Mouse (Mus musculus): ENCODE measurements around the gene Sumo2.
"Not testable (repeated sequence)": the region's sequence is repeated elsewhere in the genome, so short reads cannot be mapped to it uniquely, and the experiment has no call there.

The Sumo2 gene

DNA sequence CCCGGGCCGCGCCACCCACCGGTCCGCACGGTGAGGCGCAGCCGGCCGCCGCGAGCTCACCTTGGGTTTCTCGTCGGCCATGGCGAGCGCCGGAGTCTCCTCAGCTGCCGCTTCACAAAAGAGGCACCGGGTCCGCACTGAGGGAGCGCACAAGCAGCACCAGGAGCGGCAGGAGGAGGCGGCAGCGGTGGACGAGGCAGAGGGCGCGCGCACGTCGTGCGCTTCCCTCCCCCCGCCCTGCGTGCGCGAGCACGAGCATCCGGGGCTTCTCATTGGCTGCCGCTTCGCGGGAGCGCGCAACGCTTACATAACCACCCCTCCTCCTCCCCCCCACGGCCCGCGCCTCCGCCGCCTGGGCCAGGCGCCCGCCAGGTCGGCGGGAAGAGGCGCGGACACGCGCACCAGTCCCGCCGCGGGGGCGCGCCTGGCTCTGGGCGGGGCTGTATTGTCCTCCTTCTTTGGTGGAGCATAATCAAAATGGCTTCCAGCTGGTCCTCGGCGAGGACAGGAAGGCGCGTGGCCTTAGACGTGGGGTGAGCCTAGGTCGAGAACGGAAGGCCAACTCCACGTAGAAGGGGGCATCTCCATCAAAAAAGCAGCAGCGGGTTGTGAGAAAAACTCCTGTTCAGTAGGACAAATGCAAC lies at the start of gene Sumo2:
Sumo2 (minus strand) TSS at position 239 of the 644 bp plus-strand sequence.
- peak; percentile 99 for DNase-seq (ENCODE audit: extremely low spot score)

DNA sequence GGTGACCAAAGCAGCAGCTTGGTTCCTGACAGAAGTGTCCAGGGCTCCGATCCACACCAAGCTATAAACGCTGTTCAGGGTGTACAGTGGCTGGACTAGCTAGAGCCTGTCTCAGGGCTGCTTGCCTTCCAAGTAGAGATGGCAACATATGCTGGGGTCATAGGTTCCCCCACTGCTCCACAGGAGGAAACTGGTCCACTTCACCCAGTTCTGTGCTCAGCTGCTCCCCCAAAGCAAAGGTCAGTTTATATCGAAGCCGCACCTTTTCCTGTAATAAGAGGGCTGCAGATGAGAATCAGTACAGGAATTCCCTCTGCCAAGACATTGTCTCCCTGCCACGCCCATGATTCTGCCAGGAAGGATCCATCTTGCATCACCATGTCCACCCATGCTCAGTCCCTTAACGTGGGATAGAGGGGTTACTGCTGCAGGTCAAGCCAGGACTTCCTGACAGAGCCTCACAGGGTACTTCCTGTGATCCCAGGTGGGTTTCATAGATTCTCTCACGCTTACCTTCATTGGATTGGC lies 49.6 kb upstream of the Sumo2 start:
- no peak for DNase-seq (ENCODE audit: extremely low spot score)

DNA sequence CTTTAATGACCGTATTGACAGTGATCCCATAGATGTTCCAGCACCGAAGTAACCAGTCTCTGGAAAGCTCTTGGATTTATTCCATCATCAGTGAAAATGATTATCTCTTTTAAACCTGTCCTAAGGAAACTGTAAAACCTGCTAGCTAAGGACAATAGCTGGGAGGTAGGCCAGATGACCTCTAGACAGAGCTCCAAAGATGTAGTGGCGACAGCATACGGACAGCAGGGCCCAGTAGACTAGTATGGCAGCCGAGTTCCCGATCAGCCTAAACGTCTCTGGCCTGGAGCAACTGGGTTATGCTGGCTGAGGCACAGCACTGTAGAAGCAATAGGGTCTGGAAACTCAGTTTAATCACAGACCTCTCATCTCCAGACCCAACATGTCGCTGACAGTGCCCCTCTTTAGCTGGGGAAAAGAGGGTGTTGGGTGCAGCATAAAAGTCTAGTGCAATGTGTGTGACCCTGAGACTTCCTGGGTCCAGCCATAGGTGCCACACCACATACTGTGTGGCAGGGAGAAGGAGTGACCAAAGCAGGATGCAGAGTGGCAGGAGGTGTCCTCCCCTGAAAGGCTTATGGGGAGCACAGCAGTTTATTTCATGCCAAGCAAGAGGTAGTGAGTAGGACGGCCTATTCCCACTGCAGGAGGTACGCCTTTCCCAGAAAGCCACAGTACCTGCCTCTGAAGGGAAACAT lies 48.4 kb upstream of the Sumo2 start:
- no peak for DNase-seq (ENCODE audit: extremely low spot score)

DNA sequence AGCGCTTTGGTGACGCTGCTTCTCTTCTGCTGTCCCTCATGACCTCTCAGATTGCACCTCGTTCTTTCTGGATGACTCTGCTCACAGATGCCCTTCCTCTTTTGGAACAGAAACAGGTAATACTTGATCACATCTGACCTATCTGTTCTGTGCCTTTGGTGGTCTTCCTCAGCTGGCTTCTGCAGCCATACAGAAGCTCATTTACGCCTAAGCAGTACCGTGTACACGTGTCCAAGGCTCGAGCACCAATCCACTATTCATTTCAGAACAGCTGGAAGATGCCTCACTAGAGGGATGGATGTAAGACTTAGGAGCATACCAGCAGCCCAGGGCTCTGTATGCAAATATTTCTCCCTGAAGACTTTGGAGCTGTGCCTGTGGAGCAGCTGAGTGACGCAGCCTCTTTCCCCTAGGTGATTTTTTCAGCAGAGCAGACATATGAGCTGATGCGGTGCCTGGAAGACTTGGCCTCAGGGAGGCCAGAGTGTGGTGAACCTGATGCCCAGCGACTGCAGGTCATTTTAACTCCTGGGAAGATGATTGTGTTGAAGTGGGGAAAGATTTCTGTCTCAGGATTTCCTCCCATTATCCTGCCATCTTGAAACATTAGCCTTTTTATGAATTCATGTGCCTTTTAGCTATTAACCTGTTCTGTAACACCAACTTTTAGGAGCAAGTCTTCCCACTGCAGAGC lies 47.0 kb upstream of the Sumo2 start:
- DNase-seq (ENCODE audit: extremely low spot score): no peak

DNA sequence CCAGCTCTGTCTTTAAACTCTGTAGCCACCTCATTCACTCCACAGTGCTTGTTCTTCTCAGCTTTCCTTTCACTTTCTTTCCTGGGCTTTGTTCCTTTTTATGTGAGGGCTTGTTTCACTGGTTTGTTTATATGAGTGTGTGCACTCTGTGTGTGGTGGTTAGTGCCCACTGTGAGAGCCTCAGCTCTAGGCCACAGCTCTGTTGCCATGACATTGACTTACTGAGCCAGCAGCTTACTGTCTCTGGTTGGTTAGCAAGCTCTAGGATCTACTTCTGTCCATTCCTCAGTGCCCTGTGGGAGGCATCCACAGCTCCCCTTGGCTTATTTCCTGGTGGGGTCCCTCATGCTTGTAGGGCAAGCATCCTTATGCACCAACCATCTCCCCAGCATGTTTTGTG lies 43.0 kb upstream of the Sumo2 start:
- DNase-seq (ENCODE audit: extremely low spot score): no peak

DNA sequence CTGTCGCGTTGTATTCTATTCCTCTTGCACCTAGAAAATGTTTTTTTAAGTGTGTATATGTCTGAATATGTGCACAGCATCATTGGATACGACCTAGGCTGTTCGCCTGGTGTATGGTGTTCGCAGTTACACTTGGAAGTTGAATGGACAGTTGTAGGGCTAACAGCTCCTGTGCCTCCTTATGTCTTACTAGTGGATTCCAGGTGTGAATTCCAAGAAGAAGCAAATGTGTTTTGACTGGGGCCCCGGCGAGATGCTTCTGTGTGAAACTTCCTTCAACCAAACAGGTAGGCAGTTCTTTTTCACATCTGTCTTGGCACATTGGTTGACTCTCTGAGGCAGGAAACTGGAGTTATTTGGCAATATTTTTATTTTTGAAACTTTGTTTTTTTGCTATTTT lies 28.9 kb upstream of the Sumo2 start:
- no peak for DNase-seq (ENCODE audit: extremely low spot score)

DNA sequence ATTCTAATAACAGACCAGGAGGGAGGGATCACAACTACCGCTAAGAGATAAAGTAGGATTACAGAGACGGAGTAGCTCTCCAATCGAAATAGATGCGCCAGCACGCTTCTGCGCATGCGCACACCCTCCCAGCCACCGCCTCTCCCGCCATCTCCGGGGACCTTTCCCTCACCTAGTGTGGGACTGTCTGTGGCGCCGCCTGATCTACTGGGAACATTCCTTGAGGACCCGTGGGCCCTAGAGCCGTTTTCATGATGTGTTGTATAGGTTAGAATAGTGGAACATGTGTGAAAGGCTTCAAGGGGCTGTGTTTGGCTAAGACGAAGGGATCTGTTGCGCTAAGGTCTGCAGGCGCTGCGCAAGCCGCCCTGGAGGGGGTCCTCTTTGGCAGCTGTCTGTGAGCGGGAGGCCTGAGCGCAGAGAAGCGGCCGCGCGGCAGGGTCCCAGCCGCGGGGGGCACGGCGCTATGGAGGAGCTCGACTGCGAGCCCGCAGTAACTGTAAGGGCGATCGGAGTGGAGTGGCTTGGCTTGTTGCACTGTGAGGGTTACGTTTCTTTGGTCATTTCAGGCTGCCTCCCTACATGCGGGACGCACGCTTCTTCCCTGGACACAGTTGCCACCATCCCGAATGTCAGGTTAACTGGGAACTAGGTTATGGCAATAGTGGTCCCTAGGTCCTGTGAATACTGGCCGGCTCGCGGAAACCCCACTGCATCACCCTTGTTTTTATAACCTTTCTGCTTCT lies 28.2 kb upstream of the Sumo2 start, which contains the start of gene Nup85:
Nup85 (plus strand) TSS at position 371 of the 746 bp plus-strand sequence.
- peak; percentile 99 for DNase-seq (ENCODE audit: extremely low spot score)

DNA sequence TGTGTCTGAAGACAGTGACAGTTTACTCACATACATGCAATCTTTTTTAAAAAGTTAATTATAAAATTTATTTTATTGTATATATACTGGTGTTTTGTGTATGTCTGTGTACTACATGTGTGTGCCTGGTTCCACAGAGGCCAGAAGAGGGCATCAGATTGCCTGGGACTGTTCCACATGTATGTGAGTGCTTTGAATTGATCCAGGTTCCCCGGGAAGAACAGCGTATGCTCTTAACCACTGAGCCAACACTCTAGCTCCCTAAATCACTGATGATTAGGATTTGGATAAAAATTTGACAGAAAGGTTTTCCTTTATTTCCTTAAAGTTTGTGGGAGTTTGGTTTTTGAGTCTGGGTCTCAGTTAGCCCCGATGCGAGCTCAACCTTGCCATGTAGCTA lies 27.3 kb upstream of the Sumo2 start:
- DNase-seq (ENCODE audit: extremely low spot score): peak; percentile 20

DNA sequence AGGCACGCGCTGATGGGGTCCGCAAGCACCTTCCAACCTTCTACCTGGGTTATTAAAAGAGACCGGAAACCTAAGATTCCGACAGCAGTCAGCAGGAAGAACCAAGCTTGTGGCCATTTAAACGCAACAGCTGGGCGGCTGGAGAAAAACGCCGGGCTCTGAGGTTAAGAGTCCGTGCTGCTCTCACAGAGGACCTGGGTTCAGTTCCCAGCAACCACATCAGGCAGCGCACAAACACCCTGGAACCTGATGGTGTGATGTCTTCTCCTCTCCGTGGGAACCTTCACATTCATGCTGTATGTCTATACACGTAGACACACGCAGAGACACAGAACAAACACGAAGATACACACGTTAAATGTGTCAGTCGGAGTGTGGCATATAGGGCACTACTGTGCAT lies 19.6 kb upstream of the Sumo2 start:
- no peak for DNase-seq (ENCODE audit: extremely low spot score)

DNA sequence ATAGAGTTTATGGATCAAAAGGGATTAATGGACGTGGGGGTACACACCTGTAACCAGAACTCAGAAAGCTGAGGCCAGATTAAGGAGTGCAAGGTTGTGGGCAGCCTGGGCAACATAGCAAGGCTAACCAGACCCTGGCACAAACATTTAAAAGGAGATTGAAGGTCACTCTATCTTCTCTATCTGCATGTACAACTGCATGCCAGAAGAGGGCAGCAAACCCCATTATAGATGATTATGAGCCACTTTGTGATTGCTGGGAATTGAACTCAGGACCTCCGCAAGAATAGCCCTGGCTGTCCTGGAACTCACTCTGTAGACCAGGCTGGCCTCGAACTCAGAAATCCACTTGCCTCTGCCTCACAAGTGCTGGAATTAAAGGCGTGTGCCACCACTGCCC lies 16.7 kb upstream of the Sumo2 start:
- DNase-seq (ENCODE audit: extremely low spot score): no peak

DNA sequence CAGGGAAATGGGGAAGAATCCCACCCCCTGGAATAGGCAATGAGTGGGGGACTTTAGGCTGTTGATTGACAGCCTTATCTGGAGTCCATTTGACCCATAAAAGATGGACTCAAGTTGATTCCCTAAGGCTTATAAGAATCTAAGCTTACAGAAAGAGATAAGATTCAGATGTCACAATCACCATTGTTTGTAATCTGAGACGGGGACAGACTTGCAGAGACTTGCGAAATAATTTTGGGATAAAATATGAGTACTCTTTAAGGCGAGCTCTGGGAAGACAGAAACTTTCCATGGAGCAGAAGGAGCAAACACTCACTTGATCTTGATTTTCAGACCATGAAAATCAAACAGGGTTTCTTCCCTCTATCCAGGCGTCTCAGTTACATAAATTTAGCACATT lies 7.5 kb upstream of the Sumo2 start:
- no peak for DNase-seq (ENCODE audit: extremely low spot score)

DNA sequence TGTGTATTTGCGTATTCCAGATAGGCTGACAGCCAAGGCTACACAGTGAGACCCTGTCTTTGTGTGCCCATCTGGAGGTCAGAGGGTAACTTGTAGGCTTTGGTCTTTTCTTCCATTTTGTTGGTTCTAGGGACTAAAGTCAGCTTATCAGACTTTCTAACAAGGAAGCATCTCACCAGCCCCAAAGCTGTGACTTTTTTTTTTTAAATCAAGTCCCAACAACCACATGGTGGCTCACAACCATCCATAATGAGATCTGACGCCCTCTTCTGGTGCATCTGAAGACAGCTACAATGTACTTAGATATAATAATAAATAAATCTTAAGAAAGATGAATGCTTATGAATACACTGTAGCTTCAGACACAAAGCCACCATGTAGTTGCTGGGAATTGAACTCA lies 2.0 kb upstream of the Sumo2 start:
- DNase-seq (ENCODE audit: extremely low spot score): no peak

DNA sequence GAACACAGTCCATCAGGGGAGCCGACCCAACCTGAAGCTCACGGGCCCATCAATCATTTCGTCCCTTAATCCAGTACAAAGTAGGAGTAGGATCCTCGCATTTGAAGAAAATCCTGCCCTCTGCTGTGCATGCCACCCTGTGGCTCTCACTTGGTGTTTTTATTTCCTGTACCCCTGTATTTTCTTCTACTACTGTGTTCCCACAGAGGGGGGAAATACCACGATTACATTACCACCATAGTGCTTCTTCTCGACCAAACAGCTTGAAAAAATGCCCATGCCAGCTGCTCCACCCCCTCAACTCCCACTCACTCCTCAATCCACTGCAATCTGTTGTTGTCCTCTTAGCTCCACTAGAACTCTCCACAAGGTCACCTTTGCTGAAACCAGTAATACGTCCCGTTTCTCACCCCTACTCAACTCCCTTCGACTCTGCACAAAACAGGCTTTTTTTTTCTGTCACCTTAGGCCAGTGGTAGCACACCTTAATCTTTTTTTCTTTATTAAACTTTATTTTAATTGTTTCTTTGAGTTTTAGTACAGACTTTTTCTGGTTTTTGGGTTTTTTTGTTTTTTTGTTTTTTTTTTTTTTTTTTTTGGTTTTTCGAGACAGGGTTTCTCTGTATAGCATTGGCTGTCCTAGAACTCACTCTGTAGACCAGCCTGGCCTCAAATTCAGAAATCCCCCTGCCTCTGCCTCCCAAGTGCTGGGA lies 936 bp upstream of the Sumo2 start:
- DNase-seq (ENCODE audit: extremely low spot score): no peak

DNA sequence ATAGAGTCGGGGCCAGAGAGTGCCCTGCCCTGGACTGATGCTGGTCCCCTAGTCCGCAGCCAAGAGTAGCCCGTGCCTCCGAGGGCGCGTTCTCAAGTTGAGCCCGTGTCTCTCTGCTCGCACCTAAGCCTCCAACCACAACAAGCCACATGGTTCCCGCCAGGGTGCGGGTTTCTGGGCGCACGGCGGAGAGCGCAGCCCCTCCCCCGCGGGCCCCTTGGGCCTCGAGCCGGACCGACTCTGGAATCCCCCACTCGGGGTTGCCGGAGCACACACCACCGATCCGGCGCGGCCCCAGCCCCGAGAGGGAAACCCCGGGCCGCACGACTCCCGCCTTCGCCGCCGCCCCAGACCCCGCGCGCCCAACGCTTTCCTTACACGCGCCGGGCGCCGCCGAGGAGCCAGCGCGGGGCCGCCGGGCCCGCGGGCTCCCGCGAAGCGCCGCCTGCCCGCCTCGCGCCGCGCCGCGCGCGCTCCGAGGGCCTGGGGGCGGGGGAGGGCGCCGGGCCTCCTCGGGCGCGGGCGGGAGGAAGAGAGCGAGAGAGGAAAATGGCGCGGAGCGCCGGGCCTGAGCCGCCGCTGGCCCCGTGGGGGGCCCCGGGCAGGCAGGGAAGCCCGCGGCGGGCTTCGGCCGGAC lies 557 bp downstream of the Sumo2 start:
- DNase-seq (ENCODE audit: extremely low spot score): peak; percentile 73

DNA sequence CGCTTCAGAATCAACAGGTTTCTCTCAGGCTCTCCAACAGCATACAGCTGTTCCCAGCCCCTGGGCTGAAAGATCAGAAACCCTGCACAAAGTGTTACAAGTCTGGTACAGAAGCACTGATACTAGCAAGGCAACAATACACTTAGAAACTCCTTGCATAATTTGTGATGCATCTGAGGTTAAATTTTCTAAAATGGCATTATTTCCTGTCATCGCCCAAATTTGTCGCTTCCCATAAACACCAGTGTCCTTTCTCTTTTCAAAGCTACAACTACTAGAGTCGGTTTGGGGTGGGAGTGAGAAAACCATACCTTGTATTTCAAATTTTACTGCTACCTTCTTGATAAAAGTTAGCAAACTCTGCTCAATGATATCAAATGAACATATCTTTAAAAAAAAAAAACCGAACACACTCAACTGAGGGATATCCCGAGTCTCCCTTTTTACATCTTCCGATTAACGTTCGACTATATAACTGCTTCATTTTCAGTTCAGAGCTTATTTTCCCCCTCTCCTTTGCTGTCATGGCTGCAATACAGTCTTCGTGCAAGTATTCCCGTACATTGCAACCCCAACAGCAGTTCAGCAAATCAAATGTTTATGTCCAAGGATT lies 1.2 kb downstream of the Sumo2 start:
- no peak for DNase-seq (ENCODE audit: extremely low spot score)

DNA sequence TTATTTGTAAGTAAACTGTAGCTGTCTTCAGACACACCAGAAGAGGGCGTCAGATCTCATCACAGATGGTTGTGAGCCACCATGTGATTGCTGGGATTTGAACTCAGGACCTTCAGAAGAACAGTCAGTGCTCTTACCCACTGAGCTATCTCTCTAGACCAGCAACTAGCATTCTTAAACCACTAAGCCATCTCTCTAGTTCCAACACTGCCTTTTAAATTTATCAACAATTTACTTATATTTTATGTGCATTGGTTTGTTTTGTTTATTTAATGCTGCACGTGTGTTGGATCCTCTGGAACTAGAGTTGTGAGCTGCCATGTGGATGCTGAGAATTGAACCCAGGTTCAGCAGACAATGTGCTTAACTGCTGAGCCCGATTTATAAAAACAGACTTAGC lies 9.6 kb downstream of the Sumo2 start:
- not testable (repeated sequence) for DNase-seq (ENCODE audit: extremely low spot score)

DNA sequence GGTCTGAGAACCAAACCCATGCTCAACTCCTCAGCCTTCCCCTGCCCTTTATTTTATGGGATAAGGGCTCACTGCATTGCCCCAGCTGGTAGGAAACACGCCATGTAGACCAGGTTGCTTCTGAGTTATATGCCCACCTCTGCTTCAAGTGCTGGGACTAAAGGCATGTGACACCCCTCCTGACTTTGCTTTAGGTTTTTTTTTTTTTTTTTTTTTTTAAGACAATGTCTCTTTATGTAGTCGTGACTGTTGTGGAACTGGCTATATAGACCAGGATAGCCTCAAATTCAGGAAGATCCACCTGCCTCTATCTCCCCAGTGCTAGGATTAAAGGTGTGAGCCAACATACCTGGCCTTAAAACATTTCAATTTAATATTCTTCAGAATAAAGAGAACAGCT lies 13.4 kb downstream of the Sumo2 start:
- DNase-seq (ENCODE audit: extremely low spot score): no peak

DNA sequence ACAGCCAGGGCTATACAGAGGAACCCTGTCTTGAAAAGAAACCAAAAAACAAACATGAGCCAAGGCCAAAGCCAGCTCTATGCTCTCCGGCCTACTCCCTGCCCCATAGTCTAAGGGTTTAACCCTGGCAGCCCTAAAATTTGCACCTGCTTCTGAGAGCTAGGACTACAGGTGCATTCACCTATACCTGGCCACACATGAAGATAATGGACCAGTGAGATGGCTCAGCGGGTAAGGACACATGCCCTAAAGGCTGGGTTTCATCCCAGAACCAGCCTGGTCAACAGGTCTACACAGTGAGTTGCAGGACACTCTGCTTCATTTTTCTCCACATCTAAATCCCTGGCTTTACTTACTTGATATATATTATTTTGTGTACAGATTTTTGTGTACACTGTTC lies 13.8 kb downstream of the Sumo2 start:
- no peak for DNase-seq (ENCODE audit: extremely low spot score)

DNA sequence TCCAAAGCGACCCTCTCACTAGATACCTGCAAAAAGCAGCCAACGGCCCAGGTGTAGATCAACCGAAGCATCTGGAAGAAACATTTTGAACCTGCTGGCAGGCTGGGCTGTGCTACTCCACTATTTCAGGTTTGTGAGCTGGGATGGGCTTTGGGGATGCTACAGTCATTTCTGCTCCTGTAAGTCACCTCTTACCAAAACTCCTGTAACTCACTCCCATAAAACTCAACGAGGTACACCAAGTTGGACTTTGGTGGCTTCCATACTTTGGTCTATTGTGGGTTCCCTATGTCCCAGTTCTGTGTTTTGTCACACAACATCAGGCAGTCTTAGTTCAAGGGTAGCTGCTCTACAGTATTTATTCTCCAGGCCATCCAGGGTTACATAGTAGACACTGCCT lies 15.0 kb downstream of the Sumo2 start:
- no peak for DNase-seq (ENCODE audit: extremely low spot score)

DNA sequence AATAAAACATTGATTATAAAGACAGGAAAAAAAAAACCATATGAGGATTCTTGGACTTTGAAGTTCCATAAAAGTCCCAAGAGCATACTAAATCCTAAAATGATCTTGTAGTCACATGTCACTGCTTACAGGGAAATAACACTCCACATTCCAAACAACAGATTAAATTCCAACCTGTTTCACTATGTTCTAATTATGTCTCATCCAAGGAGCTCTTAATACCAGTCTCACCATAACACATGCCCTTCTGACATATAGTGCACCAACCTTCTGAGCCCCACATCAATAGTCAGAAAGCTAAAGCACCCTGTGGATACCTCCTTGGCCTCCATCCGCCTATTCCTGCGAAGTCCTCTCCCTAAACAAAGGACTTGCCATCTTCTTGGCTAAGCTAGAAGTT lies 15.9 kb downstream of the Sumo2 start:
- DNase-seq (ENCODE audit: extremely low spot score): no peak

DNA sequence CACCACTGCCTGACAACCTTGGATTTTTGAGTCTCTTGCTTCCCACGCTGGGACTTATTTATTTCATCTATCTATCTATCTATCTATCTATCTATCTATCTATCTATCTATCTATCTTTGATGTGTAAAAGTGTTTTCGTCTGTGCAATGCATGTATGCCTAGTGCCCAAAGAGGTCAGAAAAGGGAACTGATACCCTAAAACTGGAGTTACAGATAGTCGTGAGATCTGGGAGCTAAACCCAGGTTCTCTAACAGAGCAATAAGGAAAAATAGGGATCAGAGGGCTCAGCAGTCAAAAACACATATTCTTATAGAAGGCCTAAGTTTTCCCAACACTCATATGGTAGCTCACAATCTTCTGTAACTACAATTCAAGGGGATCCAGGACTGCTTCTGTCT lies 16.5 kb downstream of the Sumo2 start:
- no peak for DNase-seq (ENCODE audit: extremely low spot score)
